Mouse (Mus musculus) MEL (cell line): Measurements from ENCODE around the gene Tshz2.

Experiments used
- CTCF ChIP-seq, 3 experiments: IDR thresholded peaks in 2 of 3; conservative IDR thresholded peaks in 1 of 3; 2 replicates each; pipeline ENCODE4 v1.5.1; 2011 to 2012; ENCODE audit warnings: low read length in 3 of 3, low read depth in 2 of 3, mild to moderate bottlenecking in 2 of 3, improper control_type of control experiment in 1 of 3, inconsistent platforms in 1 of 3, mixed read lengths in 1 of 3, moderate library complexity in 1 of 3; ENCODE audit not compliant: control insufficient read depth in 1 of 3, insufficient read depth in 1 of 3, poor library complexity in 1 of 3, severe bottlenecking in 1 of 3
- EP300 ChIP-seq, 2 experiments: IDR thresholded peaks; 2 replicates each; pipeline ENCODE4 v1.6.1; 2011; ENCODE audit warnings: improper control_type of control experiment in 2 of 2, low read length in 2 of 2, low read depth in 1 of 2, mild to moderate bottlenecking in 1 of 2
- GATA1 ChIP-seq: IDR thresholded peaks from 2 replicates; pipeline ENCODE4 v1.6.1; 2011; ENCODE audit warnings: low read depth, low read length, improper control_type of control experiment
- MAX ChIP-seq: IDR thresholded peaks from 2 replicates; pipeline ENCODE4 v1.6.1; 2011; ENCODE audit warnings: low read length, improper control_type of control experiment
- MEF2A ChIP-seq: IDR thresholded peaks from 2 replicates; pipeline ENCODE4 v1.6.1; 2014; ENCODE audit warnings: low read depth, mild to moderate bottlenecking, inconsistent platforms, low read length, improper control_type of control experiment; ENCODE audit not compliant: poor library complexity, insufficient replicate concordance, severe bottlenecking; ENCODE audit errors: extremely low read depth
- POLR2A ChIP-seq, 2 experiments: IDR thresholded peaks; 2 replicates each; pipeline ENCODE4 v1.6.1; 2011 to 2012; ENCODE audit warnings: low read length in 2 of 2, mild to moderate bottlenecking in 2 of 2, control low read depth in 1 of 2, improper control_type of control experiment in 1 of 2, low read depth in 1 of 2, moderate library complexity in 1 of 2; ENCODE audit not compliant: control insufficient read depth in 1 of 2, insufficient read depth in 1 of 2, poor library complexity in 1 of 2
- POLR2AphosphoS2 ChIP-seq: IDR thresholded peaks from 2 replicates; pipeline ENCODE4 v1.6.1; 2011; ENCODE audit warnings: low read length, improper control_type of control experiment
- SIN3A ChIP-seq: IDR thresholded peaks from 2 replicates; pipeline ENCODE4 v1.6.1; 2012; ENCODE audit warnings: low read length, improper control_type of control experiment, inconsistent platforms
- SMC3 ChIP-seq: IDR thresholded peaks from 2 replicates; pipeline ENCODE4 v1.6.1; 2011; ENCODE audit warnings: low read depth, low read length, improper control_type of control experiment
- ZKSCAN1 ChIP-seq: IDR thresholded peaks from 2 replicates; pipeline ENCODE4 v1.6.1; 2012; ENCODE audit warnings: low read depth, mild to moderate bottlenecking, inconsistent platforms, low read length, improper control_type of control experiment, moderate library complexity
- ZMIZ1 ChIP-seq: IDR thresholded peaks from 2 replicates; pipeline ENCODE4 v1.6.1; 2012; ENCODE audit warnings: low read depth, mild to moderate bottlenecking, inconsistent platforms, low read length, improper control_type of control experiment, moderate library complexity
- ZNF384 ChIP-seq: IDR thresholded peaks from 2 replicates; pipeline ENCODE4 v1.6.1; 2012; ENCODE audit warnings: low read depth, mild to moderate bottlenecking, inconsistent platforms, low read length, improper control_type of control experiment

DNA sequence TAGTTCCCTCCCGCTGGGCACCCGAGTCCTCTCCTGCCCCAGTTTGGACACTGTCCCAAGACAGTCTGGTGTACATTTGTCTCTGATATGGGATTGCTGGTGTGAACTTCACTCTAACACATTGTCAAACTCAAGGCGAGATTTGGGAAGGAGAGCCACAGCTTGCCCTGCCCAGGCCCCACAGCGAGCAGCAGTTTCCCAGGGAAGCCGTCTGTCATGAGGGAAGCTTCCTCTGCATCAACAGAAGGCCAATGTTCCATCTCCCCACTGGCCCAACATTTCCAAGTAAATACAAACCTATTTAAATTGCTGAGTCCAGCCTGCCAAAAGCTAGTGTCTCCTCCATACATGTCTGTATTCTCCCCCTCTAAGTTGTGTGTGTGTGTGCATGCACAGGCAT is 218.8 kb downstream of the Tshz2 start:
- TF ChIP-seq POLR2A (IDR thresholded peaks at IDR 0.05; ENCODE audit: control insufficient read depth in 1 of 2, insufficient read depth in 1 of 2, low read depth in 1 of 2, low read length in 2 of 2, poor library complexity in 1 of 2): no peak
- TF ChIP-seq SMC3: no peak
- no peak for TF ChIP-seq SIN3A
- TF ChIP-seq EP300 (IDR thresholded peaks at IDR 0.05; ENCODE audit: low read depth in 1 of 2, low read length in 2 of 2): no peak
- no peak for TF ChIP-seq CTCF (IDR thresholded peaks at IDR 0.05 in 2 of 3, conservative IDR thresholded peaks at IDR 0.05 in 1 of 3; ENCODE audit: control insufficient read depth in 1 of 3, insufficient read depth in 1 of 3, low read depth in 2 of 3, low read length in 3 of 3, poor library complexity in 1 of 3, severe bottlenecking in 1 of 3)
- TF ChIP-seq ZNF384: no peak
- no peak for TF ChIP-seq GATA1
- no peak for TF ChIP-seq ZMIZ1
- no peak for TF ChIP-seq MAX
- TF ChIP-seq ZKSCAN1: no peak
- no peak for TF ChIP-seq POLR2AphosphoS2
- TF ChIP-seq MEF2A: no peak
